Mouse (Mus musculus) kidney, adult 8-10 months (tissue): ENCODE measurements around the gene Babam2.
"Not testable (repeated sequence)": the region's sequence is repeated elsewhere in the genome, so short reads cannot be mapped to it uniquely, and the experiment has no call there.

Experiments
- DNase-seq, 2 experiments: peaks; one replicate each; pipeline ENCODE4 v3.0.0; 2022

The Babam2 gene

DNA sequence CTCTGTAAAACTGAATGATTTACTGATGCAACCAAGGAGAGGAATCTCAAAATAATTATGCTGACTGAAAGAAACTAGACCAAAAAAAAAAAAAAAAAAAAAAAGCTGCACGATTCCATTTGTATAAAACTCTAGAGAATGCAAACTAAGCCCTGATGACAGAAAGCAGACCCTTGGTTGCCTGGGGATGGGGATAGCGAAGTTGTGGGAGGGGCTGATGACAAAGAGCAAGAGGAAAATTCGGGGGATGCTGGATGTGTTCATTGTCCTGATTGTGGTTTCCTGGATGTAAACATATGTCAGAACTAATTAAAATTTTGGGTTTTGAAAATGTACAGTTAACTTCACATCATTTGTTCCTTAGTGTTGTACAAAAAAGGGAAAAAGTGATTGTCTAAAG lies 257.7 kb downstream of the Babam2 start:
- DNase-seq, result no peak

GRCm38 (mm10) chr5:31956336-31956735 lies 258.9 kb downstream of the Babam2 start:
- DNase-seq, result no peak

DNA sequence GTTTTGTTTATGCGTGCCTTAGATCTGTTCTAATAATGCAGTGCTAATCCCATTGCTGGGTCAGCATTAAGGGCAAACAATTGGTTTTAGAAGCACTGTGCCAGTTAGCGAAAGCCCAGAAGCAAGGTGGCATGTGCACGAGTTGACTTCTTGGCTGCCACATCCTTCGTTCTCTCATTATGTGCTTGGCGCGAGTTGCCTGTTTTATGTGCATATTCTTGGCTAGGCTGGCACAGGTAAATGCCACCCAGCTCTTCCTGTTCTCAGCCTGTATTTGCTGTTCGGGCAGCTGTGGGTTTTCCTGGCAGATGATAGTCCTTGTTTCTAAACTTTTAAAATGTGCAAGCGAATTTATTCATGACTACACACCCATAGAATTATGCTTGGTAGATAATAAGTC lies 262.4 kb downstream of the Babam2 start:
- DNase-seq, result peak; percentile 11 to 20

- DNase-seq, result no peak
These were observed 263.9 kb downstream of the Babam2 start for GRCm38 (mm10) chr5:31961423-31961822.

DNA sequence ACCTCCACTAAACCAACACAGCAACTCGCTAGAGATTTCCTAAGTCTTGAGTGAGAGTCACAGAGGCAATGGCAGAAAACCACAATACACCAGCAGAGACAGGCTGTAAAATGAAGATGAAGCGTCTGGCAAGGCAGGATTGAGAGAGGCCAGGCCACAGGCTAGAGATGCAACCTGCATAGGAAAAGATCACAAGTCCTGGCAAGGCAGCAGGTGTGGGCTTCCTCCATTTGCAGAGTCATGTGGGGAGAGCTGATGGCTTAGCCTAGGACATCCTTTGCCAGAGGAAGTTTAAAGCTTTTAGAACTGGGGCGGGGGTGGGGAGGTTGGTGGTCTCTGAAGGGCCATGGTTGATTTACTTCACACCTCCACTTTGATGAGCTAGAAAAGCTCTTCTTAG lies 264.9 kb downstream of the Babam2 start:
- DNase-seq, result no peak

GRCm38 (mm10) chr5:31963352-31963751 lies 265.9 kb downstream of the Babam2 start:
- no peak for DNase-seq

- DNase-seq, result no peak
These were observed 266.4 kb downstream of the Babam2 start for GRCm38 (mm10) chr5:31963851-31964250.

GRCm38 (mm10) chr5:31966741-31967140 lies 269.3 kb downstream of the Babam2 start:
- no peak for DNase-seq

DNA sequence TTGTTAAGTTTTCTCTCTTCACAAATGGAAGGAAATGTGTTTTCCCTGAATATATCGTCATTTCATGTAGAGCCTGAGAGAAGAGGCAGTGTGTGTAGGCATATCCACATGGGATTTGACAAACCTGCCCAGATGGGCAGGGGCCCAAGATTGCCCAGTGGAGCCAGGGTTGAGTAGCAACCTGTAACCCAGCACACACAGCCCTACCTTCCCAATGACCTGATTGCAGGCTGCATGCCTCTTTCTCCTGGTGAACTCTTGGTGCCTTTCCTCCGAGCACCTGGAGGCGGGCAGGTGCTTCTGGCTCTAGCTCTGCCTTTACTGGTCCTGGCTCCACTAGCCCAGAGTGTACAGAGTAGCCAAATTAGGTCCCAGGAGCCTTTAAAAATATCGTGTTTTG lies 270.0 kb downstream of the Babam2 start:
- DNase-seq, result no peak

DNA sequence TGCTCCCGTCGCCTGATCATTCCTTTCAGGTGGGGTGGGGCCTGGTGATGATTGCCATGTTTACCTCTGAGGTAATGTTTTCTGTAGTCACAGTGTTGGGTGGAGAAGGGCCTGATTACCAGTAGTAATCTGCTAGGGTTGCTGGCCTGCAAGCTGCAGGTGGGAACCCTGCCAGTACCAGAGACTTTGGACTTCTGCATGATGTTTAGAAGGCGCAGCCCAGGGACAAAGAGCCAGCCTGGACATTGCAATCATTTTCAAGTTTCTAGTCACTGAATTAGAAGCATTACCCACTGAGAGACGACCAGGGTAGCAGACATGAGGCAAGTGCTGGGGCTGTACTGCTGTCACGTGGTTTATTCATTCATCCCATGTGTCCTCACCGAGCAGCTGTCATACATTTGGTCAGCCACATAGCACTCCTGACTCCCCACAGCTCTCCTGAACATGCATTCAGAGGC lies 270.6 kb downstream of the Babam2 start:
- DNase-seq, result peak; percentile 80 to 86

DNA sequence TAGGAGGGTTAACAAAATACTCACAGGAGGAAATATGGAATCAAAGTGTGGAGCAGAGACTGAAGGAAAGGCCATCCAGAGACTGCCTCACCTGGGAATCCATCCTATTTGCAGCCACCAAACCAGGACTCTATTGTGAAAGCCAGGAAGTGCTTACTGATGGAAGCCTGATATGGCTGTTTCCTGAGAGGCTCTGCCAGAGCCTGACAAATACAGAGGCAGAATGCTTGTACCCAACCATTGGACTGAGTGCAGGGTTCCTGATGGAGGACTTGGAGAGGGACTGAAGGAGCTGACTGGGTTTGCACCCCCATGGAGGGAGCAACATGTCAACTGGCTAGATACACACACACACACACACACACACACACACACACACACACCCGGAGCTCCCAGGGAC lies 274.9 kb downstream of the Babam2 start:
- DNase-seq, result not testable (repeated sequence)

- DNase-seq, result no peak
These were observed 277.2 kb downstream of the Babam2 start for GRCm38 (mm10) chr5:31974614-31975168.

DNA sequence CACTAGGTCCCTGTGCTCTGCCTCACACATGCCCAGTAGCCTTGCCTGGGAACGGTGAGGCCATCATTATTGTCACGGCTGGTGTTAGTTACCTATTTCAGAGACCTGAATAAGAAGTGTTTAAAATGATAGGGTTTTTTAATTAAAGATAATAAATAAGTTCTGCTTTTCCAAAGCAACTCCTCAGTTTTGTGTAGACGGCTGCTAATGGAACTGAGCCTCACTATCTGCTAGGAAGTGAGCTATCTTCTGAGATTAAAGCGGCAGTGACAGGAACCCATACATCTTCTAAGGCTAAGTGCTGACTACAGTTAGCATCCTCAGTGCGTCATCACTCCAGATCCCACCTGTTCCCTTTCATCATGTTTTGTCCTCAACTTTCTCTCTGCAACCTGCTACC lies 284.6 kb downstream of the Babam2 start:
- DNase-seq, result no peak

- no peak for DNase-seq
These were observed 285.7 kb downstream of the Babam2 start for GRCm38 (mm10) chr5:31983161-31983560.

DNA sequence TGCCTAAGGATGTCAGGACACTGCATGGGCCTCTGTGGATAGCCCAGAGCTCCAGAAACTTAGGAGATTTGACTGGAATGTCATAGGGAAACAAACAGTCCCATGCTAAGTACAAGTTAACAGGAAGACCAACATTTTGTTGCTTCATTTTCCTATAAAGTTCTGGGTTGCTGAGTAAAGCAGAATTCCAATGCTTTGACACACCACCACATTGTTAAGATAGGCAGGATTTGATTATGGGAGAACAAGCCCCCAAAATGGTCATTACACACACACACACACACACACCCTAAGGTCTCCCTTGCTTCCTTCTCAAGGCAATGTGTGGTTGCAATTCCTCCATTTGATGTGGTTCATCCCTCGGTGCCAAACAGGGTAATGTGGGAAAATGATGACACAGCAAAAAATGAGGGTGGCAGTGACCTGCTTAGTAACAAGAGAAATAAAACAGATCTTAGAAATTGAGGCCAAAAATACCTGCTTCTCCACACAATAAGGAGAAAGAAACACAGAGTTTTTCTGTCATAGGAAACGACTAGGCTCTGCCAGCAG lies 286.4 kb downstream of the Babam2 start:
- no peak for DNase-seq

DNA sequence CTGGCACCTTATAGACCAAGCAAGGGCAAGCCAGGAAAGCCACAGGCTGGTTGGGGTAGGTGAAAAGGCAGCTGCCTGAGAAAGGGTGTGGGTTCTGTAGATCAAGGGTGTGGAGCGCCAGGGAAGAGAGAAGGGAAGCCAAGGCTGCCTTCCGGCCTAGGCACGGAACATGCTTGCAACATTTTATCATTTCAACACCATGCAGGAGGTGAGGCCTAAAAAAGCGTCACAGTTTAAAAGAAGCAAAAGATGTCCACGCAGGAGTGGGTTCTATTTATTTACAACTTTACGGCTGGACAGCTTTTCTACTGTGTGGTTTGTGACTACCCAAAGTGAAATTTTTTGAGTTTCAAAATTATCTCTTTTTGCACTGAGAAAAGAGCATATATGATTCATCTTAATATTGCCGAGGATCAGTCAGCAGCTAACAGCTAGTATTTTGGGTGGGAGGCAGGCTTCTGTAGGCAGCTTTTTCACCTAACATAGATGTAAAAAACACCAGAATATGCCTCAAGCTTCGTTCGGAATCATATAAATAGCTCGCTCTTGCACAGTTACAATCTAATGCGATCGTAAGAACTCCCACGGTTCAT lies 287.0 kb downstream of the Babam2 start:
- no peak for DNase-seq

DNA sequence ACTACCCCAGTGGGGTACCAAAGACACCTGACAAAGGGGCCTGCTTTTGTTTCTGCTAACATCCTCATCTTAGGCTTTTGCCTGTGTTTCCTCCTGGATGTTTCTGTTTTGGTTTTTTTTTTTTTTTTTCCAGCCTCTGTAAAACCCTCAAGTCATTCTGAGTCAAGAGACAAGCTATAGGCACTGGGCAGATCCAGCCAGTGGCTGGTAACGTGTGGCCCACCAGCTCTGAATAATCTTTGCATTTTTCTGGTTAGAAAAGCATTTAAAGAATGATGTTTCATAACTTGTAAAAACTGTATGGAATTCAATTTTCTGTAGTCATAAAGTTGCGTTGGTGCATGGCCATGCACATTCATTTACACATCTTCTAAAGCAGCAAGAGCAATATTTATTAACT lies 287.5 kb downstream of the Babam2 start:
- DNase-seq, result no peak

GRCm38 (mm10) chr5:31987541-31988307 lies 290.2 kb downstream of the Babam2 start:
- DNase-seq, result peak in 1 of 2 experiments; percentile 7

GRCm38 (mm10) chr5:31997189-31997954 lies 299.9 kb downstream of the Babam2 start:
- peak; percentile 10 to 14 for DNase-seq

GRCm38 (mm10) chr5:31998806-31999205 lies 301.3 kb downstream of the Babam2 start:
- DNase-seq, result no peak

DNA sequence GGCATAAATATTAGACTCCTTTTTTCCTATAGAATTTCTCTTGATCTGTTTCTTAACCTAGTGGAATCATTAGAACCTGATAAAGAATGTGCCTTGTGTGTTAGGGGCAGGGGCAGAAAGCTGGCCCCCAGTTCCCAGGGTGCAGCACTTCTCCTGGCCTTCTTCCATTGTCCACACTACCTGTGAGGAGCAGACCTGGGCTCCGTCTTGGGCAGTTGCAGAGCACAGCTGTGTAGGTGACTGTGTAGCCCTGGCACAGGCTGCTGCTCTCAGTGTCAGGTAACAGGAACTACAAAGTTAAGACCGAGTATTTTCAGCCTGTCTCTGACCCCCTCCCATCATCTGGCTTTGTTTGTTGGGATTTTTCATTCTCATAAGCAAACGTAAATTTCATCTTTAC lies 302.6 kb downstream of the Babam2 start:
- DNase-seq, result no peak

- DNase-seq, result no peak
These were observed 303.8 kb downstream of the Babam2 start for GRCm38 (mm10) chr5:32001266-32001665.

- no peak for DNase-seq
These were observed 304.3 kb downstream of the Babam2 start for GRCm38 (mm10) chr5:32001771-32002170.
